Mouse (Mus musculus) intestine, embryonic 14.5 days (tissue): Measurements from ENCODE around the gene Xlr5c. TPM values are rescaled to one million over a fixed set of nuclear protein-coding genes. Genes with fewer than 3 reads are reported as not detected.
"Not testable (repeated sequence)": the region's sequence is repeated elsewhere in the genome, so short reads cannot be mapped to it uniquely, and the experiment has no call there.

Experiments used
- ATAC-seq: fragments of 200-750 bp; cut with Nextera tagmentation; replicated peaks from 2 replicates; pipeline ENCODE4 v1.8.0; 2017; ENCODE audit warnings: low read depth, moderate number of reproducible peaks, moderate TSS enrichment, moderate library complexity; ENCODE audit not compliant: low FRiP score, low TSS enrichment
- DNase-seq: peaks from one replicate; pipeline ENCODE4 v3.0.0-alpha.2; 2018; ENCODE audit warnings: low spot score
- H3K27ac ChIP-seq: fragments of 300-500 bp; sonication (generic); 2 replicates; pipeline ENCODE4 v1.5.1; 2014; ENCODE audit warnings: low read depth, mild to moderate bottlenecking, control low read depth
- H3K27me3 ChIP-seq: fragments of 300-500 bp; sonication (generic); replicated peaks from 2 replicates; pipeline ENCODE4 v1.6.1; 2014; ENCODE audit warnings: low read length, control low read depth; ENCODE audit not compliant: control insufficient read depth, insufficient read depth
- H3K36me3 ChIP-seq: fragments of 300-500 bp; sonication (generic); 2 replicates; pipeline ENCODE4 v1.6.1; 2014; ENCODE audit warnings: low read length, control low read depth; ENCODE audit not compliant: control insufficient read depth, insufficient read depth
- H3K4me1 ChIP-seq: fragments of 300-500 bp; sonication (generic); replicated peaks from 2 replicates; pipeline ENCODE4 v1.6.1; 2014; ENCODE audit warnings: low read length, control low read depth, mixed read lengths; ENCODE audit not compliant: control insufficient read depth, insufficient read depth
- H3K4me2 ChIP-seq: fragments of 300-500 bp; sonication (generic); 2 replicates; pipeline ENCODE4 v1.6.1; 2014; ENCODE audit warnings: low read length
- H3K4me3 ChIP-seq: fragments of 300-500 bp; sonication (generic); 2 replicates; pipeline ENCODE4 v1.5.1; 2014; ENCODE audit warnings: low read depth, low read length, control low read depth, mixed read lengths
- H3K9ac ChIP-seq: fragments of 300-500 bp; sonication (generic); 2 replicates; pipeline ENCODE4 v1.6.1; 2014; ENCODE audit warnings: mild to moderate bottlenecking, low read length
- H3K9me3 ChIP-seq: fragments of 300-500 bp; sonication (generic); 2 replicates; pipeline ENCODE4 v1.6.1; 2016; ENCODE audit warnings: low read length, control low read depth; ENCODE audit not compliant: control insufficient read depth
- WGBS: fragments of 180-500 bp; shearing (Covaris S2); extraction: QIAGEN DNeasy Blood & Tissue Kit; methylation state at CpG from one replicate; pipeline ENCODE4 v1.1.7; 2014; 5-methylcytosine and 5-hydroxymethylcytosine counted together
- polyA plus RNA-seq: library from polyadenylated mRNA; unstranded; fragments of >200 nt; fragmentation: Nextera tagmentation; extraction: Ambion mirVana; gene quantifications from 2 replicates; pipeline ENCODE4 v1.2.1, GENCODE M21; 2014

The Xlr5c gene
- polyA plus RNA-seq, result not detected in 2 replicates

DNA sequence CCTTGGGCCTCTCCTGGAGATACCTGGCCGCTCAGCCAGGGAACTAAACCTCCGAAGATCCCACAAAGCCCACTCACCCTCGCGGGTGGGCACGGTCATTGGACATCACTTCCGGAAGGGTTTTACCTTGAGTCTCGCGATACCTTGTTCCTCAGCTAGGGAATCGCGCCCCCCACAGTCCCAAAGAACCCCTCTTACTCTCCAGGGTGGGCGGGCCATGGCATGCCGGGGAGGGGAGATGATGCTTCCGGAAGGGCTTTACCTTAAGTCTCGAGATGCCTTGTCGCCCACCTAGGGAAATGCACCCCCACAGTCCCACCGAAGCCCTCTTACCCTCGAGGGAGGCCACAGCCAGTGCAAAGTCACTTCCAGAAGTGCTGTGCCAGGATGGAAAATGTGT, at the start of gene Xlr5c, which contains the start of gene Xlr5a:
Gene Xlr5c, minus strand, starts transcription at position 101 of the 400 bp plus-strand sequence.
Gene Xlr5a, minus strand, starts transcription at position 101 of the 400 bp plus-strand sequence.
- not testable (repeated sequence) for H3K4me2 ChIP-seq, H3K27ac ChIP-seq, ATAC-seq, H3K4me1 ChIP-seq, H3K27me3 ChIP-seq, H3K9ac ChIP-seq, H3K36me3 ChIP-seq, H3K9me3 ChIP-seq, DNase-seq, H3K4me3 ChIP-seq
- 90% methylated on average over 12 of the region's 17 CpGs for WGBS

DNA sequence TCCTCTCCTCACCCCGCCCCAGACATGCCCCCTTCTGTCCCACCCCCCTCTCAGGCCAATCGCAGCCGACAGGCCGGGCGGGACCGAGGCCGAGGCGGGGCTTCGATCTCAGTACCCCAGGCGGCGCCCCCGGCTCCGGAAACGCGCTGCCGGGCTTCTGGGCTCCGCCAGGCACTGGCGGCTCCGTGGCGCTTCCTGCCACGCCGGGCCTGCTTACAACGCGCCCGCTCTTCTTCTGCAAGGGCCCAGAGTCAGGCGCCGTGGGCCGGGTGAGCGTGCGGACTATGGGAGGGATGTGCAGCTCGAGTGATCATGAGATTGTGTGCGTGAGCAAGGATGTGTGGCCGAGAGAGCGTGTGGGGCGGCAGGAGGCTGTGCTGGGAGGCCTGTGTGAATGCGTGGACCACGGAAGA, 49.7 kb upstream of the Xlr5c start, which contains the start of gene Zfp275:
Gene Zfp275, plus strand, starts transcription at position 139 of the 413 bp plus-strand sequence.
- Histone ChIP-seq H3K9me3 (no peaks in the 10 kb centered on the region), H3K4me2 (peak within 1 kb of the TSS; percentile 52), H3K9ac (peak within 1 kb of the TSS; percentile 66), H3K4me1 (no peaks in the 10 kb centered on the region), H3K4me3 (peak within 1 kb of the TSS; percentile 57), H3K27me3 (0 out of 2 replicates have a peak, but pooled peaks cover 9% of the 10 kb centered on the region), H3K36me3 (no peaks in the 10 kb centered on the region), H3K27ac (peak within 1 kb of the TSS; percentile 62)
- DNase-seq, result peak; percentile 82
- peak; percentile 89 for ATAC-seq
- 11% methylated on average over 37 of the region's 37 CpGs for WGBS

DNA sequence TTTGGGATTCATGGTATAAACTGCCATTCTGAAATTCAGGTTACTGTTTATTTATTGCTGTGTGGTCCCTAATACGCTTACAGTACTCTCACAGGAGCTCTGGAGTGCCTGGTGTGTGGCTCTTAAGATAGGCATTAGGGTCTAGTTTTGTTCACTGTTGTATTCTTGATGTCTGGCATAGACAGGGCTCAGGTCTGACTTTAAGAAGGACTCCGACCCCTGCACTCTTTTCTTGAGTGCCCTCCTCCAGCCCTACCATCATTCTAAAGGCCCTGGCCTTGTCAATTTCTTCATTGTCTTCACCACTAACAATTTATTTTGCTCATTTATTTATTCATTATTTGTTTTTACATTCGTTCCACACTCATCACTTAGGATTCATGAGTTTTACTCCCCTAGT, 49.3 kb upstream of the Xlr5c start:
- Histone ChIP-seq H3K36me3 (no peaks in the 10 kb centered on the region), H3K4me2 (peak overlapping the region; percentile 52), H3K9ac (no peak overlapping the region), H3K27me3 (peaks cover 9% of the 10 kb centered on the region; the same call in 1 of the 2 replicates), H3K9me3 (no peaks in the 10 kb centered on the region), H3K27ac (no peak overlapping the region), H3K4me3 (0 out of 2 replicates have a peak overlapping the region, but pooled peaks have one; percentile 57), H3K4me1 (no peaks in the 10 kb centered on the region)
- DNase-seq (no peak), ATAC-seq (peak; percentile 36; the same call in 1 of the 2 replicates)
- WGBS, result 34% methylated on average over 3 of the region's 3 CpGs

DNA sequence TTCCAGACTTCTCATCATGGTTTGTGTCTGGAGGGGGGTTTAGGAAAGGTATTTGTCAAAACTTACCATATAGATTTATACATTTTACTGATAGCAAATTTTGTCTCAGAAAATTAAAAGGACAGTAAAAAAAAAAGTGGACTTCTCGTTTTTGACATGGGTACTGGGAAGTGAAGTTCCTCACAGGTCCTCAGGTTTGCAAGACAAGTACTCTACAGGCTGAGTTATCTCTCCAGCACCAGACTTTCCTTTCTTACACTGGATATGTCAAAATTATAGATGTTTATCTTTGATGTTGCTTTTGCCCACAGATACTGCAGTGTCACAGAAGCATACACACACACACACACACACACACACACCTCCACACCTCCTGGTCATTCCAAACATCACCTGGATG, 48.7 kb upstream of the Xlr5c start:
- H3K27ac ChIP-seq, result no peak overlapping the region
- DNase-seq (no peak), ATAC-seq (no peak)
- H3K9ac ChIP-seq, result no peak overlapping the region
- no peaks in the 10 kb centered on the region for H3K36me3 ChIP-seq
- no peaks in the 10 kb centered on the region for H3K9me3 ChIP-seq
- WGBS, result 58% methylated on average over 1 of the region's 1 CpGs
- no peak overlapping the region for H3K4me3 ChIP-seq
- H3K4me1 ChIP-seq, result no peaks in the 10 kb centered on the region
- peaks cover 9% of the 10 kb centered on the region; the same call in 1 of the 2 replicates for H3K27me3 ChIP-seq
- H3K4me2 ChIP-seq, result no peak overlapping the region

DNA sequence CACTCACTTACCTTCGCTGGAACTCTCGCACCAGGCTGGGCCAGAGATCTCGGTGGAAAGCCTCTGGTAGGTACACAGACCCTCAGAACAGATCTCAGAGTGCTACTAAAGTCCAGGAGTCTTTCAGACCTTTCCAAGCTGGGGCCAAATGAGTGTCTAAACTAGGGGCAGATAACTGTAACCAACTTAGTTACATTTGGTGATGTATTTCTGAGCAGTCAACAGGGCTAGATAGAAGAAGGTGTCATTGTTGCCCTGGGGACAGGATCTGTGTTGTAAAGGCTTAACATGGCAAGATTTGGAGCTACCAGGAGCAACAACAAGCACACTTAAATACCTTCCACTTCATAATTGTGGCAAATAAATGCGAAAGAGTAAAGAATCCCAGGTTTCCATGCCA, 44.0 kb upstream of the Xlr5c start, which contains the start of gene Gm45015:
Gene Gm45015, minus strand, starts transcription at position 101 of the 400 bp plus-strand sequence.
- Histone ChIP-seq H3K27me3 (peaks cover 11% of the 10 kb centered on the region; the same call in 1 of the 2 replicates), H3K9me3 (no peaks in the 10 kb centered on the region), H3K4me1 (no peaks in the 10 kb centered on the region), H3K4me3 (no peak within 1 kb of the TSS), H3K36me3 (no peaks in the 10 kb centered on the region), H3K4me2 (no peak within 1 kb of the TSS), H3K9ac (no peak within 1 kb of the TSS), H3K27ac (no peak within 1 kb of the TSS)
- ATAC-seq (no peak), DNase-seq (no peak)
- 89% methylated on average over 4 of the region's 4 CpGs for WGBS

DNA sequence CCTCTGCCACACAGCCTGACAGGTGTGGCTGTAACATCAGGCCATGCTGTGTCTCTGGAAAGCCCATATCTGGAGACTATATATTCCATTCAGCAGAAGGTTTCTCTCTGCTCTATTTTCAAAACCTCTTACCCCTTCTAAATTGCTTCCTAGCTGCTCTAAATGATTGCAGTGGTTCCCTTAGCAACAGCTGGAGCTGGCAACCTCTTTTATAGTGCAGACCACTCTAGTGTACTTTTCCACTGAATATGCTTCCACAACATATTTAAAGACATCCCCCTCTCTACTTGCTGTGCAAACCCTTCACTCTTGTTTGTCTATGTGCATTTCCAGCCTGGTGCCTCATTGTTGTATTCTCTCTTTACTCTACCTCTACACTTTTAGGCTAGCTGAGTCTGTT, 40.8 kb upstream of the Xlr5c start:
- DNase-seq, result no peak

DNA sequence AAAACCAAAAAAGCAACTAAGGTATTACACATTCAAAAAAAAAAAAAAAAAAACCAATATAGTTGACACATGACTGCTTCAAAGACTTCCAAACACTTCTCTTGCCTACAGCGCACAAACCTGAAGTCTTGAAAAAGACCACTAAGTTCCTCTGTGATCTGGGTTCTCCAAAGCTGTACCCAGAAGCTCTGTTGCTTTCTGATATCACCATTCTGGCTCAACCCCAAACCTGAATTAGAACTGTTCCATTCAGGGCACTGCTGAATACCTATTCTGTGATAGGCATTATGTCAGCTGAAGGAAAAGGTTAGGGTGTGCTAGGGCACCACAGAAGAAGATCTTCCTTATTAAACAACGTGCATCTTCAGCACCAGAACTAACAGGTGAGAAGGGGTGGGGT, 34.4 kb upstream of the Xlr5c start:
- H3K4me1 ChIP-seq, result no peaks in the 10 kb centered on the region
- no peak for DNase-seq
- no peaks in the 10 kb centered on the region for H3K9me3 ChIP-seq
- H3K36me3 ChIP-seq, result no peaks in the 10 kb centered on the region
- no peak overlapping the region for H3K4me3 ChIP-seq
- H3K27ac ChIP-seq, result no peak overlapping the region
- WGBS, result 81% methylated on average over 2 of the region's 2 CpGs
- ATAC-seq, result no peak
- H3K4me2 ChIP-seq, result no peak overlapping the region
- 0 out of 2 replicates have a peak, but pooled peaks cover 3% of the 10 kb centered on the region for H3K27me3 ChIP-seq
- H3K9ac ChIP-seq, result no peak overlapping the region

More for the DNA sequence above, 40.8 kb upstream of the Xlr5c start:
- Histone ChIP-seq H3K27ac (no peak overlapping the region), H3K4me2 (no peak overlapping the region), H3K4me3 (no peak overlapping the region), H3K36me3 (no peaks in the 10 kb centered on the region), H3K4me1 (no peaks in the 10 kb centered on the region), H3K27me3 (peaks cover 4% of the 10 kb centered on the region; the same call in 1 of the 2 replicates), H3K9ac (no peak overlapping the region), H3K9me3 (no peaks in the 10 kb centered on the region)
- ATAC-seq, result no peak

DNA sequence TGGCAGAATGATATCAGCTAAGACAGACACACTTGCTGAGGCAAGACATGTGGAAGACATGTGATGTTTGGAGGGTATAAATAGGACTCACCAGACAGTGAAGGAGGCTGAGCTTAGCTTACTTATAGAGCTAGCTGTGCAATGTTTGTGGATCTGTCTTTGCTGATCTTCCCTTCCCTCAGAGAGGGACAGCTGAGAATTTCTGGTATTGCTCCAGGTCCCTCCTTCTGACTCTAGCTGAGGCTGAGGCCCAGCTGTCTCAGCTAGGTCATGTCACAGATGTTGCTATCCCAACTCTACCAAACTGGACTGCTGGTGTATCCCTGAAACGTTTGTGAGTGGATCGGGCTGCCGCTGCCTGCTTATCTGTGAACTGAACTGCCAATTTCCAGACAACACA, 28.3 kb upstream of the Xlr5c start:
- Histone ChIP-seq H3K9me3 (no peaks in the 10 kb centered on the region), H3K9ac (no peak overlapping the region), H3K36me3 (no peaks in the 10 kb centered on the region), H3K4me2 (no peak overlapping the region), H3K27me3 (no peaks in the 10 kb centered on the region), H3K27ac (no peak overlapping the region), H3K4me1 (no peaks in the 10 kb centered on the region), H3K4me3 (no peak overlapping the region)
- no peak for ATAC-seq
- WGBS, result 69% methylated on average over 3 of the region's 3 CpGs
- no peak for DNase-seq

DNA sequence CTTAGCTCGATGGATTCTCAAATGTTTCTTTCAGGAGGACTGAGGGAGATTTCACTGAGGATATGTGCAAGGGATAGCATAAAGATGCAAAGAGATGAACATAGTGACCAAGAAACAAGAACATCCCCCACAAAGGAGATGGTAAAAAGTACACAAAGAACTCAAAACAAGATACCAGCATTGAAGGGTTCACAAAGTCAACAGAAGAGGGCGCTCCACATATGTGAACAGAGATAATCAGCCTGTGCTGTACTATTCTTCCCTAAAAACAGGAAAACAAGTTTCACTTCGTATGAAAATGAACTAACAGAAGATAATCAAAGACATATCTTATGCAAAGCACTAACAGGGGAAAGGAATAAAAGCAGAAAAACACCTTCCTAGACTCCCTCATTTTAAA, 19.7 kb upstream of the Xlr5c start:
- H3K9me3 ChIP-seq, result no peaks in the 10 kb centered on the region
- H3K4me1 ChIP-seq, result no peaks in the 10 kb centered on the region
- H3K27me3 ChIP-seq, result no peaks in the 10 kb centered on the region
- ATAC-seq (no peak), DNase-seq (no peak)
- H3K27ac ChIP-seq, result no peak overlapping the region
- no peak overlapping the region for H3K4me2 ChIP-seq
- H3K9ac ChIP-seq, result no peak overlapping the region
- H3K36me3 ChIP-seq, result no peaks in the 10 kb centered on the region
- H3K4me3 ChIP-seq, result no peak overlapping the region
- 39% methylated on average over 3 of the region's 3 CpGs for WGBS
